Mouse (Mus musculus) forebrain, embryonic 13.5 days (tissue): ENCODE measurements around the gene Dnah11. TPM values are rescaled to one million over a fixed set of nuclear protein-coding genes. Genes with fewer than 3 reads are reported as not detected.

Experiments used
- ATAC-seq: fragments of 200-750 bp; cut with Nextera tagmentation; 2 replicates; pipeline ENCODE4 v1.8.0; 2017
- H3K27ac ChIP-seq: fragments of 300-500 bp; sonication (generic); 2 replicates; pipeline ENCODE4 v1.5.1; 2015; ENCODE audit warnings: inconsistent platforms, mild to moderate bottlenecking, moderate library complexity
- H3K27me3 ChIP-seq: fragments of 300-500 bp; sonication (generic); 2 replicates; pipeline ENCODE4 v1.6.1; 2015; ENCODE audit warnings: mild to moderate bottlenecking, inconsistent platforms
- H3K36me3 ChIP-seq: fragments of 300-500 bp; sonication (generic); 2 replicates; pipeline ENCODE4 v1.6.1; 2015; ENCODE audit warnings: mild to moderate bottlenecking, inconsistent platforms; ENCODE audit not compliant: poor library complexity, severe bottlenecking
- H3K4me1 ChIP-seq: fragments of 300-500 bp; sonication (generic); 2 replicates; pipeline ENCODE4 v1.6.1; 2015; ENCODE audit warnings: inconsistent platforms
- H3K4me2 ChIP-seq: fragments of 300-500 bp; sonication (generic); 2 replicates; pipeline ENCODE4 v1.6.1; 2015; ENCODE audit warnings: inconsistent platforms, mild to moderate bottlenecking, moderate library complexity
- H3K4me3 ChIP-seq: fragments of 300-500 bp; sonication (generic); 2 replicates; pipeline ENCODE4 v1.5.1; 2015; ENCODE audit warnings: mild to moderate bottlenecking, inconsistent platforms
- H3K9ac ChIP-seq: fragments of 300-500 bp; sonication (generic); 2 replicates; pipeline ENCODE4 v1.6.1; 2015; ENCODE audit warnings: mild to moderate bottlenecking, inconsistent platforms
- H3K9me3 ChIP-seq: fragments of 300-500 bp; sonication (generic); replicated peaks from 2 replicates; pipeline ENCODE4 v1.6.1; 2016; ENCODE audit warnings: inconsistent platforms
- whole genome bisulfite sequencing: fragments of 180-500 bp; shearing (Covaris S2); methylation state at CpG from one replicate; pipeline ENCODE4 v1.1.7; 2015; 5-methylcytosine and 5-hydroxymethylcytosine counted together
- polyA plus RNA-seq: library from polyadenylated mRNA; unstranded; fragments of >200 nt; fragmentation: Nextera tagmentation; extraction: Ambion mirVana; gene quantifications from 2 replicates; pipeline ENCODE4 v1.2.1, GENCODE M21; 2015

The Dnah11 gene
- polyA plus RNA-seq, 1 experiment from 2014 or later: 0.10 TPM

GRCm38 (mm10) chr12:118034990-118035389 is 163.9 kb downstream of the Dnah11 start:
- 90% methylated on average over 1 of the region's 1 CpGs for WGBS
- ATAC-seq: no peak
- H3K9ac ChIP-seq: no peak overlapping the region

GRCm38 (mm10) chr12:118025771-118026170 is 173.1 kb downstream of the Dnah11 start:
- H3K4me2 ChIP-seq: no peak overlapping the region
- no peaks in the 10 kb centered on the region for H3K9me3 ChIP-seq
- ATAC-seq: no peak
- H3K27ac ChIP-seq: no peak overlapping the region
- WGBS: 85% methylated on average over 4 of the region's 4 CpGs
- H3K36me3 ChIP-seq: no peaks in the 10 kb centered on the region
- no peak overlapping the region for H3K4me3 ChIP-seq
- peaks cover 39% of the 10 kb centered on the region for H3K27me3 ChIP-seq
- no peaks in the 10 kb centered on the region for H3K4me1 ChIP-seq
- no peak overlapping the region for H3K9ac ChIP-seq

More at GRCm38 (mm10) chr12:118034990-118035389, 163.9 kb downstream of the Dnah11 start:
- Histone ChIP-seq H3K4me1 (no peaks in the 10 kb centered on the region), H3K27me3 (peaks cover 17% of the 10 kb centered on the region), H3K4me2 (no peak overlapping the region), H3K9me3 (no peaks in the 10 kb centered on the region), H3K27ac (no peak overlapping the region), H3K36me3 (no peaks in the 10 kb centered on the region), H3K4me3 (no peak overlapping the region)

GRCm38 (mm10) chr12:118018936-118019335 is 179.9 kb downstream of the Dnah11 start:
- Histone ChIP-seq H3K27me3 (no peaks in the 10 kb centered on the region), H3K4me1 (no peaks in the 10 kb centered on the region), H3K9me3 (no peaks in the 10 kb centered on the region), H3K4me2 (no peak overlapping the region), H3K36me3 (no peaks in the 10 kb centered on the region), H3K4me3 (no peak overlapping the region), H3K9ac (no peak overlapping the region), H3K27ac (no peak overlapping the region)
- WGBS: 95% methylated on average over 6 of the region's 6 CpGs
- ATAC-seq: no peak

GRCm38 (mm10) chr12:118013872-118014271 is 185.0 kb downstream of the Dnah11 start:
- Histone ChIP-seq H3K27me3 (no peaks in the 10 kb centered on the region), H3K4me3 (no peak overlapping the region), H3K9me3 (no peaks in the 10 kb centered on the region), H3K36me3 (no peaks in the 10 kb centered on the region), H3K4me2 (no peak overlapping the region), H3K27ac (no peak overlapping the region), H3K9ac (no peak overlapping the region), H3K4me1 (no peaks in the 10 kb centered on the region)
- WGBS: 93% methylated on average over 3 of the region's 3 CpGs
- no peak for ATAC-seq

GRCm38 (mm10) chr12:118011921-118012320 is 186.9 kb downstream of the Dnah11 start:
- no peak overlapping the region for H3K27ac ChIP-seq
- no peaks in the 10 kb centered on the region for H3K9me3 ChIP-seq
- no peaks in the 10 kb centered on the region for H3K27me3 ChIP-seq
- H3K4me2 ChIP-seq: no peak overlapping the region
- ATAC-seq: no peak
- no peak overlapping the region for H3K9ac ChIP-seq
- 88% methylated on average over 8 of the region's 8 CpGs for WGBS
- H3K4me1 ChIP-seq: no peaks in the 10 kb centered on the region
- H3K36me3 ChIP-seq: no peaks in the 10 kb centered on the region
- no peak overlapping the region for H3K4me3 ChIP-seq

GRCm38 (mm10) chr12:117994938-117995337 is 203.9 kb downstream of the Dnah11 start:
- Histone ChIP-seq H3K27me3 (peaks cover 38% of the 10 kb centered on the region), H3K4me1 (peaks cover 6% of the 10 kb centered on the region), H3K27ac (no peak overlapping the region), H3K36me3 (no peaks in the 10 kb centered on the region), H3K4me3 (no peak overlapping the region), H3K9me3 (no peaks in the 10 kb centered on the region), H3K4me2 (no peak overlapping the region), H3K9ac (no peak overlapping the region)
- no peak for ATAC-seq
- 32% methylated on average over 9 of the region's 9 CpGs for WGBS

GRCm38 (mm10) chr12:117993499-117993898 is 205.3 kb downstream of the Dnah11 start:
- H3K27me3 ChIP-seq: peaks cover 38% of the 10 kb centered on the region
- H3K36me3 ChIP-seq: no peaks in the 10 kb centered on the region
- H3K27ac ChIP-seq: no peak overlapping the region
- ATAC-seq: peak; percentile 92
- no peaks in the 10 kb centered on the region for H3K9me3 ChIP-seq
- H3K4me3 ChIP-seq: no peak overlapping the region
- no peak overlapping the region for H3K4me2 ChIP-seq
- peaks cover 21% of the 10 kb centered on the region for H3K4me1 ChIP-seq
- WGBS: 1% methylated on average over 7 of the region's 7 CpGs
- H3K9ac ChIP-seq: no peak overlapping the region

GRCm38 (mm10) chr12:117989018-117989828 is 209.6 kb downstream of the Dnah11 start:
- Histone ChIP-seq H3K27ac (peak overlapping the region; percentile 10; the same call in 1 of the 2 replicates), H3K27me3 (peaks cover 47% of the 10 kb centered on the region), H3K9me3 (no peaks in the 10 kb centered on the region), H3K4me1 (peaks cover 23% of the 10 kb centered on the region), H3K4me2 (peak overlapping the region; percentile 42), H3K36me3 (no peaks in the 10 kb centered on the region), H3K9ac (0 out of 2 replicates have a peak overlapping the region, but pooled peaks have one; percentile 16), H3K4me3 (no peak overlapping the region)
- WGBS: 2% methylated on average over 11 of the region's 11 CpGs
- ATAC-seq: peak; percentile 90

- H3K27me3 ChIP-seq: peaks cover 34% of the 10 kb centered on the region
- H3K9ac ChIP-seq: no peak overlapping the region
- no peaks in the 10 kb centered on the region for H3K4me1 ChIP-seq
- no peak overlapping the region for H3K4me3 ChIP-seq
- WGBS: 75% methylated on average over 3 of the region's 3 CpGs
- H3K27ac ChIP-seq: no peak overlapping the region
- no peak for ATAC-seq
- no peaks in the 10 kb centered on the region for H3K36me3 ChIP-seq
- H3K4me2 ChIP-seq: no peak overlapping the region
- no peaks in the 10 kb centered on the region for H3K9me3 ChIP-seq
Measured at GRCm38 (mm10) chr12:117980315-117980714, 218.5 kb downstream of the Dnah11 start.

GRCm38 (mm10) chr12:117973712-117974111 is 225.1 kb downstream of the Dnah11 start:
- no peak overlapping the region for H3K27ac ChIP-seq
- no peaks in the 10 kb centered on the region for H3K36me3 ChIP-seq
- no peak overlapping the region for H3K9ac ChIP-seq
- H3K4me2 ChIP-seq: no peak overlapping the region
- no peaks in the 10 kb centered on the region for H3K4me1 ChIP-seq
- peaks cover 12% of the 10 kb centered on the region; the same call in 1 of the 2 replicates for H3K27me3 ChIP-seq
- H3K9me3 ChIP-seq: no peaks in the 10 kb centered on the region
- ATAC-seq: no peak
- H3K4me3 ChIP-seq: no peak overlapping the region

GRCm38 (mm10) chr12:117962698-117963097 is 236.1 kb downstream of the Dnah11 start:
- Histone ChIP-seq H3K4me3 (no peak overlapping the region), H3K4me2 (no peak overlapping the region)
- ATAC-seq: no peak

GRCm38 (mm10) chr12:117959213-117959612 is 239.6 kb downstream of the Dnah11 start:
- Histone ChIP-seq H3K36me3 (no peaks in the 10 kb centered on the region), H3K4me2 (no peak overlapping the region), H3K27me3 (no peaks in the 10 kb centered on the region), H3K9me3 (no peaks in the 10 kb centered on the region), H3K9ac (no peak overlapping the region), H3K4me3 (no peak overlapping the region), H3K4me1 (no peaks in the 10 kb centered on the region), H3K27ac (no peak overlapping the region)
- no peak for ATAC-seq

More at GRCm38 (mm10) chr12:117962698-117963097, 236.1 kb downstream of the Dnah11 start:
- Histone ChIP-seq H3K27me3 (no peaks in the 10 kb centered on the region), H3K36me3 (no peaks in the 10 kb centered on the region), H3K9ac (no peak overlapping the region), H3K27ac (no peak overlapping the region), H3K9me3 (no peaks in the 10 kb centered on the region), H3K4me1 (no peaks in the 10 kb centered on the region)
- 87% methylated on average over 2 of the region's 2 CpGs for WGBS
